ENCODE assay signal across 14 mouse cellular contexts in the genomic region with DNA sequence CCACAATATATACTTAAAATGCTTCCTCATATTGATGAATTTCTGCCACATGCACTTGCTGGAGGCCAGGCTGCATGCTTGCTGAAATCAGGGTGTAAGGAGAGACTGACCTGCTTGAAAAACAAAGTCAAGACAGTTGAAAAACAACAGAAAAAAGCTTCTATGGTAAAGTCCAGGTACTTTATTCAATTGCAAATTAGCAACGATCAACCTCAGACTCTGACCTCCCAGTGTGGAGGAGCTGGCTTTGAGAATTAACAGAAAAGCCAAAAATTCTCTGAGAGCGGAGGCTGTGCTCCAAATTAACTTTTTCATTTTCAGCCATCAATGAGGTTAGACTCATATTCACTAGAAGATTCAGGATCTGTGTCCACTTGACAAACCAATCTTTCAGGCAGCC.
"Had no signal": no experiment of that assay in that cellular context is flagged by ENCODE, and none has a peak within 500 bp of the region (broad histone marks: within the 10 kb centered on the region; RNA-seq: fewer than 3 reads in every experiment).

No protein-coding gene starts in this region.

- H3K4me1 ChIP-seq: midbrain, embryonic 10.5 days; midbrain, embryonic 12.5 days; neural tube, embryonic 12.5 days; stomach, embryonic 15.5 days had no signal

- H3K27ac ChIP-seq: midbrain, embryonic 10.5 days; midbrain, embryonic 12.5 days; neural tube, embryonic 12.5 days; stomach, embryonic 15.5 days; stomach, postnatal 0 days had no signal

- DNase-seq: lung, adult 18-20 months; lung, embryonic 14.5 days; lung, postnatal 10 days; lung, postnatal 4 days; midbrain, embryonic 14.5 days; right cerebral cortex, postnatal 14 days; thymus, adult 2 months; thymus, postnatal 25 days; thymus, postnatal 4 days had no signal

- H3K4me2 ChIP-seq: lung, embryonic 14.5 days; midbrain, embryonic 12.5 days; neural tube, embryonic 12.5 days; stomach, embryonic 15.5 days had no signal

- H3K27me3 ChIP-seq: midbrain, embryonic 12.5 days; neural tube, embryonic 12.5 days; stomach, embryonic 15.5 days had no signal

- H3K9ac ChIP-seq: lung, embryonic 14.5 days; midbrain, embryonic 12.5 days; neural tube, embryonic 12.5 days; stomach, embryonic 15.5 days had no signal

- H3K9me3 ChIP-seq: midbrain, embryonic 10.5 days; neural tube, embryonic 12.5 days; stomach, embryonic 15.5 days had no signal

- H3K4me3 ChIP-seq: midbrain, embryonic 10.5 days; midbrain, embryonic 12.5 days; neural tube, embryonic 12.5 days; stomach, embryonic 15.5 days had no signal

- H3K36me3 ChIP-seq: midbrain, embryonic 10.5 days; midbrain, embryonic 12.5 days; neural tube, embryonic 12.5 days; stomach, embryonic 15.5 days had no signal
